Mouse (Mus musculus): ENCODE results near the gene Gpd1. TPM values are rescaled to one million over a fixed set of nuclear protein-coding genes. Genes with fewer than 3 reads are reported as not detected.
"Not testable (repeated sequence)": the region's sequence is repeated elsewhere in the genome, so short reads cannot be mapped to it uniquely, and the experiment has no call there.

Gene Gpd1
- total RNA-seq, 2 experiments from 2014 or later, result 415 to 536 TPM

DNA sequence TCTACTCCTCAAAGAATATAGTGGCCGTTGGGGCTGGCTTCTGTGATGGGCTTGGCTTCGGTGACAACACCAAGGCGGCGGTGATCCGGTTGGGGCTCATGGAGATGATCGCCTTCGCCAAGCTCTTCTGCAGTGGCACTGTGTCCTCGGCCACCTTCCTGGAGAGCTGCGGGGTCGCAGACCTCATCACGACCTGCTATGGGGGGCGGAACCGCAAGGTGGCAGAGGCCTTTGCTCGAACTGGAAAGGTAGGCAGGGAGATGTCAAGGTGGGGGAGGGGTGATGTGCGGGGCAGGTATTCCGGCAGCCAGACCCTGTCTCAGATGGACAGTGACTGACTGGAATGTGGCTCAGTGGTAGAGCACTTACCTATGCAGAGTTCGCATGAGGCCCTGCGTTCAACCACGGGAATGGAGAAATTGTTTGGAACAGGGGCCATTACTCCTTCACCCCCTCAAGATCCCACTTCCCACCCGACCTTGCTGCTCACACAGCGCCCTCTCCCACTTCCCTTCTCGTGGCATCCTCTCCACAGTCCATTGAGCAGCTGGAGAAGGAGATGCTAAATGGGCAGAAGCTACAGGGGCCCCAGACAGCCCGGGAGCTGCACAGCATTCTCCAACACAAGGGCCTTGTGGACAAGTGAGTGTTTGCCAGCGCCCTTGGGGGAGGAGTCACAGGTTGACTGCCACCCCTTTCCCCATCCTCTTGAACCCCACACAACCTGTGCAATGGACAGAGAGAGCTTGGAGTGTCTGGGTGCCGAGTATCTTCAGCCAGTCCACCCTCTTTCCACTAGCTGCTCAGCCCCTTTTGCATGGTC is 4.8 kb downstream of the Gpd1 start:
- DNase-seq, result no peak

GRCm38 (mm10) chr15:99723120-99723514 is 5.8 kb downstream of the Gpd1 start:
- no peak for DNase-seq

DNA sequence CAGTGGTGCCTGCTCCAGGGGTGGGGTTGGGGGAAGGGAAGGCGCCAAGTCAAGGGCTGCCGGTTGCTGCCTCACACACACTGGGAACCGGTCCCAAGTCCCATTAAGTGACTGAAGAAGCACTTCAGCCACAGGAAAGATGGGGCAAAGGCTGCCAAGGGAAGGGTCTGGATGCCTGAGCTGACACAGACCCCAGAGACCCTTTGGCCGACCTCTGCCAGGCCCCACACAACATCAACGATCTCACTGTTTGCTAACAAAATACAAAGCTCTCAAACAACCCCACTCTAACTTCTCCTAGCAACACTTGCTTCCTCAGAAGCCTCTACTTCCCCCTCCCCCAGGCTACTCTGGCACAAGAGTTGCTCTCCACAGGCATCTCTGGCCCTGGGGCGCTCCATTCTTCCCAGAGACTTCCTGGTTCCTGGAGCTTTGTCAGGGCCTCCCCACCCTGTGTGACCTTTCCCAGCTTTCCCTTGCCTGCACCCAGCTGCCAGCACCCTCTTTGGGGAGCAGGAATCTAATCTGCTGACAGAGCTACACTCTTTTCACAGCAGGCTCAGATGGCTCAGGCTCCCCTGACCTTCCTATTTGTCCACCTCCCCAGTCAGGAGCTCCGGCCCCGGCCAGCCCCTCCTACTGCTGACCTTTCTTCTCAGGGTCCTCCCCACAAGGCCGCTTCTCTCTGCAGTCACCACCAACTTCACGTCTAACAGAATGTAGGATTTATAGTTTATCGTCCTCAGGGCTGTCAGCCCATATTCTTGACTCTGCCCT is 6.4 kb downstream of the Gpd1 start:
- peak; percentile 85 for DNase-seq

- DNase-seq, result peak; percentile 83
Measured at GRCm38 (mm10) chr15:99724292-99725021, 7.1 kb downstream of the Gpd1 start.

DNA sequence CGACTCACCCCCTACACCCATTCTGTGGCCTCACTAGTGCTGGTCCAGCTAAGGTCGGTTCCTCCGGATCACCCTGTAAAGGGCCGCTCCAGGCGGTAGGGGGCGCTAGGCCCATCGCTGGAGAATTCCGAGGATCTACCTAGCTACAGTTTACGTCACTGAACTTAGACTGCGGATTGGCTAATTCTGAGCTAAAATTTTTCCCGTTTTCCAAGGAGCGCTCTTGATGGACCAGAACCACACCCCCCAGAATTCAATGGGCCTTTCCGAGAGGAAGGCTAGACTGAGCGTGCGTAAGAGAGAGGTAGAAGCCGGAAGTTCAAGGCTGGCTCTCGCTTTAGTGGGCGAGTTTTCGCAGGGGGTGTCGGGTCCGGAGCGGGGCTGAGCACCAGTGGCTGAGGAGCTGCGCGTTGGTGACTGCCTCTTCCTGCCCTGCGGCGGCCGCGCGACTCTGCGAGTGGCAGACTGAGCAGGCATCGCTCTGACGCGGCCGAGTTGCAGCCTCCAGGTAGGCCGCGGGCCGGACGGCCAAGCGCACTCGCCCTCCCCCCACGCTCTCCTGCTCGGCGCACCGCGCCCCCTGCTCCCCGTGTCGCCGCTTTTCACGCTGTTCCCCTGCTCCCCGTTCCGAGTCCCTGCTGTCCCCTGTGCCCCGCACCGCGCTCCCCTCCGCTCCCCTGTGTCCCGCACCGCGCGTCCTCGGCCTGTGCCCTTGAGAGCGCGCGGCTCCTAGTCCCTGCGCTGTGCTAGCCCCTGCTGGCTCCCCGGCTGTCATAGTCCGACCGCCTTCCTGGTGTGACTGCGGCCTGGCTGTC is 8.2 kb downstream of the Gpd1 start, which contains the start of gene Cox14:
Gene Cox14, plus strand, starts transcription at position 278 of the 815 bp plus-strand sequence.
- peak; percentile 95 for DNase-seq

DNA sequence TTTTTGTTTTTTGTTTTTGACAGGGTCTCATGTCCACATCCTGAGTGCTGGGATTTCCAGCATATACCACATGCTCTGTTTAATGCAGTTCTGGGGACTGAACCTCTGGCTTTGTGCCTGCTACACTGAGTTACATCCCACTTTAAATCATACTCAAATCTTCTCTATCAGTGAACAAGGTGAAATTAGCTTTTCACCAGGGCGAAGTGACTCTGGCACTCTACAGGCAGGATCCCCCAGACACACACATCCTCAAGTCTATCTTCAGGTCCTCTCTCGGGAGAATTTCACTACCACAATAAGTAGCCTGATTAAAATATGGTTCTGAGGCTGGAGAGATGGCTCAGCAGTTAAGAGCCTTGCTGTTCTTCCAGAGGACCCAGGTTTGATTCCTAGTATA is 9.2 kb downstream of the Gpd1 start:
- DNase-seq, result no peak

GRCm38 (mm10) chr15:99727039-99727438 is 9.7 kb downstream of the Gpd1 start:
- not testable (repeated sequence) for DNase-seq

GRCm38 (mm10) chr15:99727525-99727924 is 10.2 kb downstream of the Gpd1 start:
- no peak for DNase-seq

- no peak for DNase-seq
Measured at GRCm38 (mm10) chr15:99728211-99728610, 10.9 kb downstream of the Gpd1 start.

DNA sequence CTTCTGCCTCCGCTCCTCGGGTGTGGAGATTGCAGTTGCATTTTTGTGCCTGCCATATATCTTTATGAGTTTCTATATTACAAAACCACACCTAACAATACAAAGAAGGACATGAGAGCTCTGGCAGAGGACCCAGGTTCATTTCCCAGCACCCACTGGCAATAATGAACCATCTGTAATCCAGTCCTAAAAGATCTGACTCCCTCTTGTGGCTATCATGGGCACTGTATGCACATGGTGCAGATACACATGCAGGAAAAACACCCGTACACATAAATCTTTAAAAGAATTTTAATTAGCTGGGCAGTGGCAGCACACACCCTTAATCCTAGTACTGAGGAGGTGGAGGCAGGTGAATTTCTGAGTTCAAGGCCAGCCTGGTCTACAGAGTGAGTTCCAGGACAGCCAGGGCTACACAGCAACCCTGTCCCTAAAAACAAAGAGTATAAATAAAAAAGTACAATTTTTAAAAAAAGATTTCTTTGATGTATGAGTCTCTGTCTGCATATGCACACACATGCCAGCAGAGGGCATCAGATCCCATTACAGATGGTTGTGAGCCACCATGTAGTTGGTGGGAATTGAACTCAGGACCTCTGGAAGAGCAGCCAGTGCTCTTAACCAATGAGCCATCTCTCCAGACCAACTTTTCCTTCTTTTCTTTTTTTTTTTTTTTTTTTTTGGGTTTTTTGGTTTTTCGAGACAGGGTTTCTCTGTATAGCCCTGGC is 11.9 kb downstream of the Gpd1 start:
- DNase-seq, result no peak

- no peak for DNase-seq
Measured at GRCm38 (mm10) chr15:99731167-99731566, 13.9 kb downstream of the Gpd1 start.

DNA sequence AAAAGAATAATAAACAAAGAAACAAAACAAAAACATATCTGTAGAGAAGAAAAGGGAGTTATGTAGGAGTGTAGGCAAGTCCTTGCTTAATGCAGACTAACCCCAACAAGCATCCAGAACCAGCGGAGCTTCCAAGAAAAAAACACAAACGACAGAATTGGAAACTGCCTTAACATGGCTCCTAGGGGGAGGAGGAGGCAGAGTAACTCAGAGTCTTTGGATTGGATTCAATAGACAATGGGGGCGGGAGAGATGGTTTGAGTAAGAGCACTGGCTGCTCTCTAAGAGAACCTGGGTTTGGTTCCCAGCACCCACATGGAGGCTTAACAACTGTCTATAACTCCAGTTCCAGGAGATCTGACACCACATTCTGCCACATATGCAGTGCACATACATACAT is 14.4 kb downstream of the Gpd1 start:
- DNase-seq, result no peak

- DNase-seq, result no peak
Measured at GRCm38 (mm10) chr15:99733186-99733585, 15.9 kb downstream of the Gpd1 start.

GRCm38 (mm10) chr15:99735631-99736030 is 18.3 kb downstream of the Gpd1 start:
- DNase-seq, result peak; percentile 100

DNA sequence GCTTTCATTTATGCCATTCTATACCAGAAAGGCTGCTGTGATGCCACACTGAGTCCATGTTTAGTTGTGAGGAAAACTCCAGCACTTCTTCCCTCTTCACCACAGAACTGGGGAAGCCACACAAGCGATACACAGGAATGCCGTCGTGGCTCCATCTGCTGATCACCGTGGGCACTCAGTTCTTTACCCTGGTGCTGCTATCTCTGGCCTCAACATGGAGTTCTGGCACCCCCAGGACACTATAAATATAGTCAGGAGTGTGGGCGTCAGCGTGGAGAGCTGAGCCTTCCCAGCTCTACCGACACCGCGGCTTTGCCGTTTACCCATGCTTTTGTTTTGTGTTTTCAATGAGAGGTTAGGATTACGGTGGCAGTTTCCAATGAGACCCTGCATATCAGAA is 19.4 kb downstream of the Gpd1 start:
- no peak for DNase-seq

GRCm38 (mm10) chr15:99740229-99740628 is 22.9 kb downstream of the Gpd1 start:
- no peak for DNase-seq

- no peak for DNase-seq
Measured at GRCm38 (mm10) chr15:99754204-99754603, 36.9 kb downstream of the Gpd1 start.

GRCm38 (mm10) chr15:99767467-99767866 is 50.2 kb downstream of the Gpd1 start:
- no peak for DNase-seq

- no peak for DNase-seq
Measured at GRCm38 (mm10) chr15:99768761-99769160, 51.4 kb downstream of the Gpd1 start.

- no peak for DNase-seq
Measured at GRCm38 (mm10) chr15:99771004-99771500, 53.7 kb downstream of the Gpd1 start.

Data from gastrocnemius, postnatal 25 days (tissue).